In the genomic region with DNA sequence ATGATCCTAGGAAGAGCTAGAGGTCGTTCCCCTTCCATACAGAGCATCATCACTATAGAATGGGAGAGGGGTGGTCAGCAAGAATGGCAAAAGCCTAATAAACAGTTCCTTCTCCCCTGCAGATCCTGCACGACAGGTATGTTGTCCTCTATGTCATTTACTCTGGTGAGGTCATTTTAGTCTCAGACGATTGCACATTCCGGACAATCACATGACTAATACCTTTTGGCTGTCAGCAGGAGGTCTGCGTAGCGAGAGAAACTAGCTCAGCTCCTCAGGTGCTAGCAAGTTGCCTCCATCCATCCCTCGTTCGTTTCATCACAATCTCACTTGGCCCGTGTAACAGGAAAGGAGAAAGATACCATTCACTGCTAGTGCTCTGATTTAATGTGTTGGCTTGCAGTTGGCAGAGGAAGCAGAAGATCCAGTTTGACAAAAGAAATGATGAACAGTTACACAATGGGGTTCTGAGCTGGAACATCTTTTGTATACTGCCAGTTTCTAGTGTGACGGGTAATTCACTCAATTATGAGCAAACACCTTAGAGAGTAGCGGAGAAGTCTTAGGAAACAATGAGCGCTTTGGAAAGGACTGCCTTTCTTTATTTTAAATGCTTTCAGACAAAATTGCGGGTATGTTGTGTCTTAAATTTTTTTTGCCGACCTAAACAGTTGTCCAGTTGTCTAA, we compare ENCODE assay signal across 26 mouse cellular contexts. TPM values are rescaled to one million over a fixed set of nuclear protein-coding genes. Genes with fewer than 3 reads are reported as not detected.
DNase-seq lines count a peak whose midpoint lies in the region; ATAC-seq and TF ChIP-seq lines count a peak whose summit lies in the region.
"Had no signal": no experiment of that assay in that cellular context is flagged by ENCODE, and none has a peak within 500 bp of the region (broad histone marks: within the 10 kb centered on the region; RNA-seq: fewer than 3 reads in every experiment).

No protein-coding gene starts in this region.

- in situ Hi-C loops in Patski (cut with MboI; ENCODE audit: low pct_unique_long_range_greater_than_20kb), result no loop called here

- no peaks in the 10 kb centered on the region for H3K36me3 ChIP-seq in embryonic facial prominence, embryonic 14.5 days (ENCODE audit: control insufficient read depth, insufficient read depth, low read length)
- no peaks in the 10 kb centered on the region for H3K36me3 ChIP-seq in stomach, embryonic 16.5 days (ENCODE audit: control insufficient read depth, insufficient read depth, low read length)
- H3K36me3 ChIP-seq: forebrain, embryonic 12.5 days; heart, embryonic 12.5 days; hindbrain, embryonic 13.5 days; kidney, embryonic 15.5 days; neural tube, embryonic 12.5 days had no signal

- 0 out of 2 replicates have a peak overlapping the region, but pooled peaks have one; percentile 8 for H3K27ac ChIP-seq in embryonic facial prominence, embryonic 14.5 days (replicated peaks; ENCODE audit: low read depth, low read length)
- H3K27ac ChIP-seq in stomach, embryonic 16.5 days (ENCODE audit: low read length), result peak overlapping the region; percentile 52; the same call in 1 of the 2 replicates
- H3K27ac ChIP-seq: forebrain, embryonic 12.5 days; gastrocnemius, adult 2 months; heart, adult 2 months; hindbrain, embryonic 13.5 days; kidney, embryonic 15.5 days; neural tube, embryonic 12.5 days had no signal

- no peak overlapping the region for H3K4me3 ChIP-seq in embryonic facial prominence, embryonic 14.5 days (ENCODE audit: low read depth, low read length)
- no peak overlapping the region for H3K4me3 ChIP-seq in stomach, embryonic 16.5 days (replicated peaks; ENCODE audit: low read length)
- H3K4me3 ChIP-seq: forebrain, embryonic 12.5 days; gastrocnemius, adult 2 months; heart, adult 2 months; heart, embryonic 12.5 days; hindbrain, embryonic 13.5 days; kidney, embryonic 15.5 days; myocyte; neural tube, embryonic 12.5 days had no signal

- H3K4me2 ChIP-seq in embryonic facial prominence, embryonic 14.5 days (ENCODE audit: low read depth, low read length), result no peak overlapping the region
- H3K4me2 ChIP-seq in stomach, embryonic 16.5 days (ENCODE audit: low read depth, low read length), result no peak overlapping the region
- H3K4me2 ChIP-seq: forebrain, embryonic 12.5 days; heart, embryonic 12.5 days; hindbrain, embryonic 13.5 days; kidney, embryonic 15.5 days; midbrain, embryonic 11.5 days; neural tube, embryonic 12.5 days had no signal

- peak; percentile 74 for ATAC-seq in Patski
- ATAC-seq in embryonic facial prominence, embryonic 14.5 days (ENCODE audit: low read depth), result peak; percentile 77
- no peak for ATAC-seq in stomach, embryonic 16.5 days (ENCODE audit: insufficient read depth, low FRiP score)
- no peak for ATAC-seq in frontal cortex, adult (ENCODE audit: low TSS enrichment)
- ATAC-seq: intestine, embryonic 16.5 days; liver, postnatal 0 days had no signal

- no peak for TF ChIP-seq CTCF in Patski (IDR thresholded peaks at IDR 0.05)

- peak; percentile 36 for DNase-seq in kidney, adult 9 months
- no peak for DNase-seq in kidney, postnatal 4 days
- DNase-seq in Patski (ENCODE audit: low read depth, low spot score), result no peak
- DNase-seq in embryonic facial prominence, embryonic 14.5 days (ENCODE audit: low spot score), result peak; percentile 71
- no peak for DNase-seq in cerebellum, postnatal 14 days
- DNase-seq: adrenal gland, postnatal 10 days; B cell, adult 2 months; cerebellum, postnatal 10 days; gastrocnemius, adult 2 months; gastrocnemius, postnatal 36 days; heart, adult 2 months; heart, postnatal 4 days; layer of hippocampus, postnatal 36 days; liver, postnatal 0 days; lung, postnatal 36 days; right cerebral cortex, postnatal 4 days had no signal

- CTCF ChIA-PET in Patski (lab: Charles Lee), result interaction anchor here (1.1 to 2.6 kb wide), 7 partner anchors 9 to 109 kb away, joined by 3 to 7 read pairs (median 5); no protein-coding TSS in a partner anchor

- no peaks in the 10 kb centered on the region for H3K4me1 ChIP-seq in embryonic facial prominence, embryonic 14.5 days (ENCODE audit: control insufficient read depth, insufficient read depth, low read length)
- H3K4me1 ChIP-seq in stomach, embryonic 16.5 days (ENCODE audit: control insufficient read depth, insufficient read depth, low read length), result peaks cover 4% of the 10 kb centered on the region; the same call in 1 of the 2 replicates

- WGBS in embryonic facial prominence, embryonic 14.5 days, result 75% methylated on average over 14 of the region's 14 CpGs
- 57% methylated on average over 14 of the region's 14 CpGs for WGBS in stomach, embryonic 16.5 days

- POLR2A ChIA-PET in Patski (lab: Charles Lee), result interaction anchor here (1.0 to 3.1 kb wide), 2 partner anchors 34 to 90 kb away, joined by 5 to 11 read pairs; no protein-coding TSS in a partner anchor

- H3K9ac ChIP-seq in embryonic facial prominence, embryonic 14.5 days (ENCODE audit: low read depth, low read length), result no peak overlapping the region
- H3K9ac ChIP-seq in stomach, embryonic 16.5 days (ENCODE audit: low read length), result no peak overlapping the region
- H3K9ac ChIP-seq: forebrain, embryonic 12.5 days; heart, embryonic 12.5 days; hindbrain, embryonic 13.5 days; kidney, embryonic 15.5 days; liver, postnatal 0 days; neural tube, embryonic 12.5 days had no signal

- H3K27me3 ChIP-seq in Patski, result no peaks in the 10 kb centered on the region
- no peaks in the 10 kb centered on the region for H3K27me3 ChIP-seq in embryonic facial prominence, embryonic 14.5 days (replicated peaks; ENCODE audit: control insufficient read depth, insufficient read depth, low read length)
- no peaks in the 10 kb centered on the region for H3K27me3 ChIP-seq in stomach, embryonic 16.5 days (ENCODE audit: control insufficient read depth, insufficient read depth, low read length)
- H3K27me3 ChIP-seq: forebrain, embryonic 12.5 days; heart, embryonic 12.5 days; hindbrain, embryonic 13.5 days; kidney, embryonic 15.5 days; neural tube, embryonic 12.5 days had no signal

- no peaks in the 10 kb centered on the region for H3K9me3 ChIP-seq in embryonic facial prominence, embryonic 14.5 days (ENCODE audit: control insufficient read depth, low read length)
- H3K9me3 ChIP-seq in stomach, embryonic 16.5 days (replicated peaks; ENCODE audit: control insufficient read depth, low read length), result no peaks in the 10 kb centered on the region
- H3K9me3 ChIP-seq: forebrain, embryonic 12.5 days; heart, embryonic 12.5 days; hindbrain, embryonic 13.5 days; kidney, embryonic 15.5 days; neural tube, embryonic 12.5 days had no signal

RNA-seq across cellular contexts. Expression of a gene that starts 33.0 kb away (rescaled TPM):
- polyA plus RNA-seq in Patski (2021), result 243 TPM
- 197 and 221 TPM in 2 replicates for polyA plus RNA-seq in embryonic facial prominence, embryonic 14.5 days (2014; fragmentation: Nextera tagmentation; extraction: Ambion mirVana)
- 246 and 251 TPM in 2 replicates for polyA plus RNA-seq in stomach, embryonic 16.5 days (2015; fragmentation: Nextera tagmentation; extraction: Ambion mirVana)

Comparison
In these comparisons a context has a peak if more than half of its experiments do, and no peak if none do; other contexts are left out.
1. DNase-seq: peak in kidney, adult 9 months (single experiment) and embryonic facial prominence, embryonic 14.5 days (single experiment); none in kidney, postnatal 4 days (0 of 2), Patski (single experiment) and cerebellum, postnatal 14 days (0 of 2).
2. ATAC-seq: peak in Patski (single experiment) and embryonic facial prominence, embryonic 14.5 days (single experiment); none in stomach, embryonic 16.5 days (single experiment) and frontal cortex, adult (single experiment).